Mouse (Mus musculus) right cerebral cortex, postnatal 25 days (tissue): ENCODE results near the gene Dcdc2c.

Source experiments
- DNase-seq: peaks from one replicate; pipeline ENCODE4 v3.0.0; 2022

Gene Dcdc2c

GRCm38 (mm10) chr12:28552299-28552698 lies at the start of gene Dcdc2c:
TSS of gene Dcdc2c (minus strand) at chr12:28552399.
- no peak for DNase-seq

- no peak for DNase-seq
These were observed 46.4 kb upstream of the Dcdc2c start for GRCm38 (mm10) chr12:28598526-28598991.

- DNase-seq: no peak
These were observed 45.9 kb upstream of the Dcdc2c start for GRCm38 (mm10) chr12:28598110-28598509.

- no peak for DNase-seq
These were observed 45.5 kb upstream of the Dcdc2c start for GRCm38 (mm10) chr12:28597699-28598098.

GRCm38 (mm10) chr12:28596851-28597250 lies 44.7 kb upstream of the Dcdc2c start:
- no peak for DNase-seq

GRCm38 (mm10) chr12:28590428-28590827 lies 38.2 kb upstream of the Dcdc2c start:
- DNase-seq: no peak

- peak; percentile 89 for DNase-seq
These were observed 37.1 kb upstream of the Dcdc2c start for GRCm38 (mm10) chr12:28589090-28589868.

GRCm38 (mm10) chr12:28587949-28588348 lies 35.8 kb upstream of the Dcdc2c start:
- peak; percentile 81 for DNase-seq

GRCm38 (mm10) chr12:28584036-28584435 lies 31.8 kb upstream of the Dcdc2c start:
- DNase-seq: no peak

- DNase-seq: no peak
These were observed 30.2 kb upstream of the Dcdc2c start, which contains the start of gene Allc for GRCm38 (mm10) chr12:28582423-28582822. TSS of gene Allc (minus strand) at chr12:28582523.

GRCm38 (mm10) chr12:28579132-28579531 lies 26.9 kb upstream of the Dcdc2c start:
- DNase-seq: no peak

- no peak for DNase-seq
These were observed 25.9 kb upstream of the Dcdc2c start for GRCm38 (mm10) chr12:28578147-28578546.

GRCm38 (mm10) chr12:28575366-28576070 lies 23.3 kb upstream of the Dcdc2c start:
- no peak for DNase-seq

- no peak for DNase-seq
These were observed 20.0 kb upstream of the Dcdc2c start for GRCm38 (mm10) chr12:28572241-28572640.

GRCm38 (mm10) chr12:28551775-28552174 lies 424 bp downstream of the Dcdc2c start:
- DNase-seq: no peak

- DNase-seq: no peak
These were observed 3.3 kb downstream of the Dcdc2c start for GRCm38 (mm10) chr12:28548887-28549286.

GRCm38 (mm10) chr12:28514264-28514775 lies 37.9 kb downstream of the Dcdc2c start:
- DNase-seq: no peak

GRCm38 (mm10) chr12:28509699-28510280 lies 42.4 kb downstream of the Dcdc2c start:
- no peak for DNase-seq

GRCm38 (mm10) chr12:28494289-28494688 lies 57.9 kb downstream of the Dcdc2c start:
- no peak for DNase-seq

GRCm38 (mm10) chr12:28482483-28483160 lies 69.6 kb downstream of the Dcdc2c start:
- DNase-seq: no peak

- DNase-seq: peak; percentile 12
These were observed 91.2 kb downstream of the Dcdc2c start for GRCm38 (mm10) chr12:28460951-28461431.

GRCm38 (mm10) chr12:28460523-28460922 lies 91.7 kb downstream of the Dcdc2c start:
- DNase-seq: no peak

- DNase-seq: no peak
These were observed 93.4 kb downstream of the Dcdc2c start for GRCm38 (mm10) chr12:28458786-28459185.
